Mouse (Mus musculus) right cerebral cortex, postnatal 14 days (tissue): ENCODE data around the gene Usp43.

Experiments
- DNase-seq: peaks from one replicate; pipeline ENCODE4 v3.0.0; 2022

The Usp43 gene

DNA sequence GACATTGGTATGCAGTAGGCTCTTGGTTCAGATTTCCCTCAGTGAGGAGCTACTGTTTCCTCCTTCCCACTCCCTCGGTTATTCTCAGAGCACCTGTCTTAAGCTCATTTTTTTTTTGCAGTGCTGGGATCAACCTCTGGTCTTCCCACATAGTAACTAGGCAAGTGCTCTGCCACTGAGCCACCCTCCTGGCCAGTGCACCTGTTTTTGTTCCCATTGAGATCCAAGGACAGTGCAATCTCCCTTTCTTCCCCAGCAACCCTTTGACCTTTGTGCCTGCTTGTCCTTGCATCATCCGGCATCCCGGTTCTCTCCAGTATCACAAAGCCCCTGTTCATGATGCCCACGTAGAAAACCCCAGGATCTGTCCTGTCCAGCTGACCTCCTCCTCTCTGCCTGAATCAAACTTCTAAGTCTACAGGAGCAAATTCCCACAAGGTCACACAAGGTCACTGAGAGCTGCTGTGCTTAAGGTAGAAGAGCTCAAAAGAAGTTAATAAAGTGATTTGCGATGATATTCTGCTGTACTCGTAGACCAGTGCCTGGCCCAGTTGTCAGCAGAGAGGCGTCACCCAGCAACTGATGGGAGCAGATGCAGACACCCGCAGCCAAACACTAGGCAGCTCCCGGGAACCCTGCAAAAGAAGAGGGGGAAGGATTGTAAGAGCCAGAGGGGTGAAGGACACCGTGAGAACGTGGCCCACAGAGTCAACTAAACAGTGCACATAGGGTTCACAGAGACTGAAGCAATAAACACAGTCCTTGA is 114.9 kb downstream of the Usp43 start:
- DNase-seq: no peak

DNA sequence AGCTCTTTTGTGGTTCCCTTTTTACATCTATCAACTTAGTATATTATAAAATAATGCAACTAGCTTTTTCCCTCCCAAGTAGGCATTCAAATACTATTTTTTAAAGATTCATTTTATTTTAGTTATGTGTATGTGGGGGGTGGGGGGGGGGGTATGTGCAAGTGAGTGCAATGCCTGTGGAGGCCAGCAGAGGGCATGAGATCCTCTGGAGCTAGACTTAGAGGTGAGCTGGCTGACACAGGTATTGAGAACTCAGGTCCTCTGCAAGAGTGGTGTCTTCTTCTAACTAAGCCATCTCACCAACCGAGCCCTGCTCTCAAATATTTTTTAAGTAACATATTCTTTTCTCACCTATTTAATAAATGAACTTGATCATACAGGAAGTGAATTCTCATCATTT is 116.4 kb downstream of the Usp43 start:
- no peak for DNase-seq
